Mouse (Mus musculus) large intestine, adult 2 months (tissue): Measurements from ENCODE around the gene Cyp2g1. TPM values are rescaled to one million over a fixed set of nuclear protein-coding genes. Genes with fewer than 3 reads are reported as not detected.
"Not testable (repeated sequence)": the region's sequence is repeated elsewhere in the genome, so short reads cannot be mapped to it uniquely, and the experiment has no call there.

Experiments
- DNase-seq: peaks from one replicate; pipeline ENCODE4 v3.0.0-alpha.2; 2012; ENCODE audit warnings: low read depth, low spot score
- WGBS: fragments of 180-500 bp; shearing (Covaris S2); methylation state at CpG from one replicate; pipeline ENCODE4 v1.1.7; 2018; 5-methylcytosine and 5-hydroxymethylcytosine counted together
- polyA plus RNA-seq: library from polyadenylated mRNA; depleted of rRNA; stranded (reverse); fragments of >200 nt; gene quantifications from 2 replicates; pipeline ENCODE4 v1.2.3, GENCODE M21; 2012; rRNA removed

The Cyp2g1 gene
- polyA plus RNA-seq, 1 experiment: not detected

DNA sequence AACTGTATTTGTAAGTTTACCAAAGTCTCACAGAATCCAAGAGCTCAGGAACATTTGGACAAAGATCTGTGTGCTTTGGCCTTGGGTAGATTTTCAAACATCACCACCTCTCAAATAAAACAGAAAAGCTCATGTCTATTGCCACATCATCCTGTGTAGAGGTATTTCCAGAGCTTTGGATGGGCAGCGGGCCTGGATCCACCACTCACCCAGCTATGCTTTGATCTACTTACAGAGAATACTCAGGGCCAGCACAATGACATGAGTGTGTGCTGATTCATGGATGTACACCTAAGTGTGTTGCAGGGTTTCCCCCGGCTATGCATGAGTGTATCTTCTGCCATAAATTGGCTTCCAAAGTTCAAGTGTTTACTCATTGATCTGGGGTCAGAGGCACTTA lies 34.7 kb downstream of the Cyp2g1 start:
- not testable (repeated sequence) for DNase-seq
- WGBS: 66% methylated on average over 2 of the region's 2 CpGs

DNA sequence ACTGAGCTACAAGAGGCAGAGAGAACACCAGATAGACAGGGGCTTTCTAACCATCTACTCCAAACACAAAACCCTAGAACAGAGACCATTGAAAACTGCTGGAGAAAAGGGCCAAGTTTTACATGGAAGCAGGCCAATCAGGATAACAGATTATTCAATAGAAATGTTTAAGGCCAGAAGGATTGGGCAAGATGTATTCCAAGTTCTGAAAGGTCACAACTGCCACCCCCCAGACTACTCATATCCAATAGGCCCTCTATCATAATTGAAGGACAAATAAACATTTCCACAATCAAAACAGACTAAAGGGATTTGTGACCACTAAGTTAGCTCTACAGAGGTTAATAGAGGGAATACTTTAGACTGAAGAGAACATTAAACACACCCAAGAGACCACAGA lies 41.4 kb downstream of the Cyp2g1 start:
- DNase-seq: not testable (repeated sequence)

Other genes starting within 250 kb of the Cyp2g1 start
- not detected in 2 replicates for gene Vmn1r185, start 190.4 kb upstream of the Cyp2g1 start, polyA plus RNA-seq
- gene Cyp2b23, start 122.5 kb upstream of the Cyp2g1 start, polyA plus RNA-seq: not detected in 2 replicates
- not detected in 2 replicates for gene Cyp2b19, start 51.8 kb upstream of the Cyp2g1 start, polyA plus RNA-seq
- 0.11 TPM in 1 of 2 replicates, not detected in the other for gene Cyp2a5, start 26.4 kb downstream of the Cyp2g1 start, polyA plus RNA-seq
- gene Cyp2a22, start 130.5 kb downstream of the Cyp2g1 start, polyA plus RNA-seq: not detected in 2 replicates
- not detected in 2 replicates for gene Cyp2a12, start 220.2 kb downstream of the Cyp2g1 start, polyA plus RNA-seq